Mouse (Mus musculus) right cerebral cortex, postnatal 36 days (tissue): ENCODE data around the gene Robo2.

Experiments used
- DNase-seq, 2 experiments: peaks; one replicate each; pipeline ENCODE4 v3.0.0; 2022; ENCODE audit warnings: low spot score in 2 of 2, mixed read lengths in 1 of 2

Gene Robo2

DNA sequence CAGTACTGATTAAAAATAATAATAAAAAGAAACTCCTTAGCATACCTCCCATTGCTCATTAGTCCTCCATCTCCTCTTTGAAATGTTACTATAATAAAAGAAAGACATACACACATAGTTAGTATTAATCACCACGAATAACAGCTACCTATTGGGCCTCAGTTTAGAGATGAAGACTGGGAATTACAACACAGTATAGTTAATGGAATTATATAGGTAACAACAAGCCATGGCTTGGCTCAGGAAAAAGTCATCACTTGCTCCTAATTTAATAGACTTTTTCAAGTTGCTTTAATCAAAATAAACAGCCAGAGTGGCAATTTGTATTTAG is 471.4 kb downstream of the Robo2 start:
- DNase-seq = no peak

DNA sequence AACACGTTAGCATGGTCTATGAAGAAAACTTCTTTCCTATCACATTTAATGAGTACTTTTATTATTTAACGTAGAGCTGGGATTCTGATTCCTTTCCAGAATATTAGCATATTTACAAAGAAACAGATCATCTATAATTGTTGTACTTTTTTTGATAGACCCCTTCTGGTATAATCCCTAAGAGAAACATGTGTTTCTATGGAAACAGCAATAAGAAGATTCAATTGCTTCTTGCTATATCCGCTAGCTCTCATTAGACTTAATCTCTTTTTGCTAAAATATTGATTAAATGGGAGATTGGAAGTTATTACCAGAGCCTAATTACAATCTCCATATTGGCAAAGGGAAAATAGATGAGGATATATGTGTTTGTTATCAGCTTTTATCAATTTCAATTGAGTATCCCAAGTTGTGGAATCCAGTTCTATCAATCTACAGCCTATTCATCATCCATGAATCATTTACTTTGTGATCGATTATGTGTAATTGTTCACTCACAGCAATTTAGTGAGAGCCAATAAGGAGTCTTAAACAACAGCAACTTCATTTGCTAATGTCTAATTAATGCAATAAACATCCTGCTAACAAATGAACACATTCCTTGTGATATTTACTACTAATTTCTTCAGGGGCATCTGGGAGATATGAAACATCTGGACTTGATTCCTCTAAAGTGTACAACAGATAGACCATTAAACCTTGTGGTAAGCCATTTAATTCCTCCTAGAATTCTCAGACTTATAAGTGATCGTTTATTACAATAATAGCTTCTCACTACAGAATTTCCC is 472.0 kb downstream of the Robo2 start:
- DNase-seq = no peak

DNA sequence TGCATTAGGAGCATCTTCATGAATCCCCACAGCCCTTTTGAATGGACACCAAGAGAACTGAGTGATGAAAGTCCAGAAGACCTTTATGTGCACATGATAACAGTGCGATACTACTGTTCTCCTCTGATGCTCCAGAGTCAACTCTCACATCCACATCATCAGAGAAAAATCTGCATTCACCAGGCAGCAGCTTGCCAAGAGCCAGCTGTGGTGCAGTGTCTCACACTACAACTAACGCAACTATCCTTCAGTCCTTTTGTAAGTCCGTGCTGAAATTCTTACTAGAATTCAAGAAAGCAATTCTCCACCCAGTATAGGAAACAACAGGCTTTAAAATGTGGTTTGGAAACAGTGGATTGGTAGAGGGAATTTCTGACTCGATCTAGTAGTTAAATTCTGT is 481.3 kb downstream of the Robo2 start:
- no peak for DNase-seq

DNA sequence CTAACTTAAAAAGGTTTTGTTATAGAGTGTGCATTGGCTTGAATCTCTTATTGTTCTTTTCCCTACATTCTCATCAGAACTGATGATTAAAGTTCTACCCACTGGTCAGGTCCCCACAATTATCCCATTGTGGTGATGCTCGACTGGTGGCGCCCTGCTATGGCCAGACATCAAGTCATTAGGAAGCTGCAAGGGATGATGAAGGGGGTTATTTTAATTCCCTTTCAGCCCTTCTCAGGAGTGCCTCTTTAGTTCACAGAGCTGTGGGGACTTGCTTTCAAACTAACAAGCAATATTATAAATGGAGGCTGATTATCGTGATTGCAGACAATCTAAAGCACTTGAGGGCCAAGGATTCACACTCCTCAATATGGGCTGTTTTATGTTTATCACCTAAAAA is 484.1 kb downstream of the Robo2 start:
- DNase-seq = no peak

DNA sequence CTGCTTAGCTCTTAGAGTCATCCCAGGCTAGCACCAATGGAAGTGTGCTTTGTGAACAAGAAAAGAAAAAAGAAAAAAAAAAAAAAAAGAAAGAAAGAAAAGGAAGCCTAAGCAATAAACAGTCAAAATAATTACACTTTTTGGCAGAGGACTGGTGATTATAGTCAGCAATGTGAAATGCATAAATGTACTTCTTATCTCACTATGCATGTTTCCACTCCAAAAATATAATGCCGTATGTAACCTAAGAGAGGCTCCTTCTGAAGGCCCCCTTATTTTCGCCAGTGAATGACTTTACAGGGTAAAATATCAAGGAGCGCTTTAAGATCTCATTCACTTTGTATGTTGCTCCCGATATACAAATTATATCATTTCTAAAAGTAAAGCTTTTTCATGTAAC is 496.2 kb downstream of the Robo2 start:
- no peak for DNase-seq

DNA sequence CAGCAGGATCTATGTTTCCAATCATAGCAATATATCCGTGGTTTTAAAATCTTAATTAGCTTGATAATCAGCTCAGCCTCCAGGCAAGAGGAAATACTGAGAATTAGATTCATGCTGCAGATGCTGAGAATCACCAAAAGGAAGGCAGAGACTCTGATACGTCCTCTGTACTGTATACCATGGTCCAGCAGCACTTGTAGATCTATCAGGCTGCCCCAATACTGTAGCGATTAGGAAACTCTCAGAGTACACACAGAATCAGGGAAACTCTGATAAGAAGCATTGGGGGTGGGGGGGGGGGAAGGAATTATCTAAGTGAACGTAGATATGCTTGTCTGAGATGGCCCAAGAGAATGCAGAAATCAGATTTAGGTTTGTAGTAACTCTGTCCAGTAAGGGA is 496.7 kb downstream of the Robo2 start:
- DNase-seq = no peak

DNA sequence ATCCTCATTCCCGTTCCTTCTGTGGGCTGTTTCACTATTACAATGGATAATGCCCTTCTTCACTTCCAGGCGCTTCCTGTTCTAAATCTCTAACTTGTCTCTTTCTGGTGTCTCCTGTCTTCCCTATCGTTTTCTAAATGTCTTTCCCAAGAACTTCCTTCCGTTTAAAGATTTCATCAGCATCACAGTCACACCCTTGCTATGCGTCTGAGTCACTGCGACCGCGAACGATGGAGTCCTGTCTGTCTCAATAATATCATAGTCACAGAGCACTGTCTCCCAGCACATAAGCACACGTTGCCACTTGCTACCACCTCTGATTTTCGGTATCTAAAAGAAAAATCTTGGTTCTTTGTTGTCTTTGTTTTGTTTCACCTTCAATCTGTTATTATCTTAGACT is 503.1 kb downstream of the Robo2 start:
- no peak for DNase-seq

DNA sequence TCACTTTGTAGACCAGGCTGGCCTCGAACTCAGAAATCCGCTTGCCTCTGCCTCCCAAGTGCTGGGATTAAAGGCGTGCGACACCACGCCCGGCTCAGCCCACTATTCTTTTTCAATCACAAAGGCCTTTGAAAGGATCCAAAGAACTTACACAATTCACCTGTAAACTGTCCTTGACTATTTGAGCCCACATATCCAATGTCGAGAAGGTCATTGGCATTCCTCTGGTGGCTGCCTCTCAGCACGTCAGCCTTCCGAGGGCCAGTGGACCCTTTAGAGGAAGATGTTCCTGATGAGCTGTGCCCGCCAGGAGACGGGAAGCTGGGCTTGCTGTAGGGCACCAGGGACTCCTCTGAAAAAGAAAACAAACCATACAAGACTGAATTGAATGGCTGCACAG is 514.8 kb downstream of the Robo2 start:
- no peak for DNase-seq

DNA sequence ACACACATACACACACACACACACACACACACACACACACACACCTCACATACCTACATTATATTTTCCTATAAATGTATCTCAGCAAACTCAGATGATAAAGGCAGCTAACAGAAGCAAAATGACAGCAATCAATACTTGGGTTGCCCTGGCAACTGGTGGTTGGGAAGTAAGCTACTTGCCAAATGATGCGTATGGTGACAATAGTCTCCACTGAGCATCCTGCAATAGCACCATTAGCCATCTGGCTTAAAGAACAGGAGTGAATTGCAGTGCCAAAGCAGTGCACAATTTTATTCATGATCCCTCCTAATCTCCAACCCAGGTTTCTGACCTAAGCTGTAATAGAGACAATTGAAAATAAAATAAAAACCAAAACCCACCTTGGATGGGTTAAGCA is 529.7 kb downstream of the Robo2 start:
- no peak for DNase-seq

DNA sequence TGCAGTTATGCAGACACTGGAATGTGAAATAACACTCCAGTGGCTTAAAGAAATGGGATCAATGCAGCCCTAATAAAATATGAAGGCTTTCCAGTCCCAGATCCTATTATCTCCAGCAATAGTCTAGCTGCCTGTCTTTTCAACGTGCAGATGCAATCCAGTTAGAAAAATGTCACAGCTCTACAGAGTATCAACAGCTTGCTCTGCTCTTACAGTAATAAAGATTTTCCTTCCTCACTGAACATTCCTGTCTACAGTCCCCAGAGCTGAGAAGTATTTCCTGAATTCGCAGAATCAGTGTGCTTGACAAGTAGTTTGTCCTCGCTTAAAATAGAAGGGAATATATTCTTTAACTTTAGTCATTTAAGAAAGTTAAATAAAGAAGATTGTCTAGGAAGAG is 533.7 kb downstream of the Robo2 start:
- no peak for DNase-seq

DNA sequence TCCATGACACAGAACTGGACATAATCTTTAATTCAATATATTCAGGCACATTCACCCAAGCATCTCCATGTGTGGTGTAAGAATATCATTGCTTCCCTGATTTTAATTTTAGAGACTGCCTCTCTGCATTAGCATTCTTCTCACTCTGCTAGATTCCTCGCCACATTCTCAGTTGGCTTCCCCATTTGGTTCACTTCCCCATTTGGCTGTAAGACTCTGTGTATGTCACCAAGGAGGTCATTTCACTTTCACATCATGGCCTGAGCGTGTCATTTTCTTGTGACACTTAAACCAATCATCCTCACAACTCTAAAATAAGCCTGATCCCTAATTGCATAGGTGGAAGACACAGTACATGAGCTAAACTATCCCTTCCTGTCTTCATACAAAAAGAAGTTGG is 536.6 kb downstream of the Robo2 start:
- no peak for DNase-seq

DNA sequence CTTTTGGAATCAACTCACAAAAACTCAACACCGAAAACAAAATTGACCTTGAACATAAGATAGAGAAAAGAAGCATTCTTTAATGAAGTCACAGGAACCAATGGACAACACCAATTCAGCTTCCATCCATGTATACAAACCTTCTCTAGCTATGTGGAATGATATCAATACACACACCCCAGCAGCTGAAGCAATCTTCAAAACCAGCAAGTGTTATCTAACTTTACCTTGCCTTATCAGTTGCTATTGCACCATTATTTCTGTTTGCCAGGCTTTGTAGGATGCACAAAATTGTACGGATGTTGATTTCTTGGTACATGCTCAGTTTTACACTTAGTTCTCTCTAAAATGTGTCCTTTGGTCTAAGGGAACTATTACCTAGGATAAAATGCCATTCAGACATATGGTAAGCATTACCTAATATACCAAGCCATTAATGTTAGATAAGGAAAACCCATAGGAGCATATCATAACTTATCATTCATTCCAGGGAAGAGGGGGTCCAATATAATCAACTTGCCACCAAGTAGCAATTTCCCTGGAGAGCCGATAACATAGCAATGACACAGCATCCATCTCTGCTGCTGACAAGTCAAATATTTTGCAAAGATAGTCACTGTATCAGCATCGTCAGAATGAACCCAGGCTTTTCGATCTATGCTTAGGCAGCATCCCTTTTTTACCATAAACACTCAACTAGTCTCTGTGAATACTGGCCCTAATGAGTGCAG is 537.6 kb downstream of the Robo2 start:
- DNase-seq = no peak

DNA sequence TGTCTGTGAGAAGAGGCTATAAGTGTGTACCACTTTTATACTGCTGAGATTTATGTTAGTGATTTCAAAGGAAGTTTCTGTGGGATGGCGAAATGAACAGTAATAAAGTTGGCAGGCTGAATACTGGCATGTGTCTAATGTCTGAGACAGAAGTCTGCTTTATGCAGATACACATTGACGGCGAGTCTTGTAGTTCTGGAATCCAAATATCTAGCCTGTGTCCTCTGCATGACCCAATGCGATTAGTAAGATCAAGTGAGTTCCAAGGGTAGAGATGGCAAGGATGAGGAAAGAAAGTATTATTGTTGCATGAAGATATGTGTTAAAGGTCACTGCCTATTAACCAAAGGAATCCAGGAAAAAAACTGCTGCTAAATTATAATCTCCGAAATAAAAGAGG is 541.3 kb downstream of the Robo2 start:
- DNase-seq = no peak

DNA sequence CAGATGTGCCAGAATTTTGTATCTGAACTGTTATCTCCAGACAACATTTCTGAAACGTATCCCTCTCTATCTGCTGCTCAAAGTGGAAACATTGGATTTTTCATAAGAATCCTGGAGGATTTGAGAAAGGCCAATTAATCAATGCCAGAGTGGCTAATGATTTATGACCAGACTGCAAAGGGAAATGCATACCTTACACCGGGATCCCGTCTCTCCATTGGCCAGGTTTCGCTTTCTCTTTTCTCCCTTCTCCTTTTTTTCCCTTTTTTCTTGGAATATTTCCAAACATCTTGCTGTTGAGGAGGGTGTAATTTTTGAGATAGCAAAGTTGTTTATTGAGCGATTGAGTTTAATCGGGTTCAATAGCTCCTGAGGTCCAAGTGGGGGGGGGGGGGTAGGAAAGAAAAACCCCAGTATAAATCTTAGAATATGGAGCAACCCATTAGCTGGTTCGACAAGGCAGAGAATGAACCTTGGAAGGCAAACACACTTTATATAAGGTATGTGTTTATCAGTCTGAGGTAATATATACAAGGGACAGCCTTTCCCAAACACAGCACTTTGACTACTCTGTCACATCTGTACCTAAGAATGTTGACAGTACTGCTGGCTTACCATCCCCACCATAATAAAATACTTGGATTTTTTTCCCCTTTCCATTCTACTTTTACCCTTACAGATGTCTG is 542.0 kb downstream of the Robo2 start:
- DNase-seq = no peak

DNA sequence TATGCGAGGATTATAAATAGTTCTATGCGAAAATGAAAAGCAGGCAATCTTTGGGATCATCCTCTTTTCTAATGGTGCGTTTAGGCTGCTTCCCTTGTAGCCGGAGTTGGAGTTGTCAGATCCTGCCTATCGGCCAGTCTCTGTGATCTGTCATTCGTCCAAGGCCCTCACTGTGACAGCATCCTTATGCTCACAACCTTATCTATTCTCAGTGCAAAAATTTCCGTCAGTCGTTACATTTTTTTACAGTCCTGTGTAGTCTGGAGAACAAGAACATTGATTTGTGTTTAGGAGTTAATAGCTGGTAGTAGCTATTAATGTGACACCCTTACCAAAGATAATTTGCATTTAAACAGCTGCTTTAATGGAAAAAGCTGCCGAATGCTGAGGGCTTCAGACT is 547.0 kb downstream of the Robo2 start:
- DNase-seq = no peak

DNA sequence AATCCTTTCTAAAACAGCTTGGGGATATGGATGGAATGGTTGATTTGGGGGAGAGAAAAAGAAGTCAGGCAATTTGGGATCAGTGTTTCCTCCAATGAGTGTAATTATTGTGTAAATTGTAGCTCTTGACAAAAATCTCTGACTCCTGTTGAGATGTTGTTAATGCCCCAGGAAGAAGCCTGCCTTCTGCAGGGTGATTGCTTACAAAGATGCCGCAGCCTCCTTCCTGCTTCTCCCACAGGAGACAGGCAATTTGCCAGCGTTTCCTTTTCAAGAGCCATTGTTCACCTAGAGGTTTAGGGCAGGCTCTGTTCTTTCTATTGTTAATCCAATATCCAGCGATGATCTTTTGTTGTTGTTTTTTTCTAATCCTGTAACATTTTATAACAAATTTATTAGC is 547.9 kb downstream of the Robo2 start:
- DNase-seq = no peak

DNA sequence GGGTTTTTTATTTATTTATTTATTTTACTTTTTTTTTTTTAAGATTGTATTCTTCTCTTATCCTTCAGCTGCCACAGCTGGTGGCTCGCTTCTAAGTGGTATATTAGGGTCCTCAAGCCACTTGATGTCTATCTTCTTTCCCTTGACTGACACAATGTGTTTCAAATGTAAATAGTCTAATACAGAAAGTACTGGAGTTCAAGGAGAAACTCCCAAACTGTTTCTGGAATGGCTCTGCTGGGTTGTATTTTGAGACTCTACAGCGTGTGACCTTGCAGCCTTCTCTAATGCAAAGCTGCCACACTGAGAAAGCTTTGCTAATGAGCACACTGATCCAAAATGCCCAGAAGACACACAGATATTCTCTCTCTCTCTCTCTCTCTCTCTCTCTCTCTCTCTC is 552.9 kb downstream of the Robo2 start:
- no peak for DNase-seq

DNA sequence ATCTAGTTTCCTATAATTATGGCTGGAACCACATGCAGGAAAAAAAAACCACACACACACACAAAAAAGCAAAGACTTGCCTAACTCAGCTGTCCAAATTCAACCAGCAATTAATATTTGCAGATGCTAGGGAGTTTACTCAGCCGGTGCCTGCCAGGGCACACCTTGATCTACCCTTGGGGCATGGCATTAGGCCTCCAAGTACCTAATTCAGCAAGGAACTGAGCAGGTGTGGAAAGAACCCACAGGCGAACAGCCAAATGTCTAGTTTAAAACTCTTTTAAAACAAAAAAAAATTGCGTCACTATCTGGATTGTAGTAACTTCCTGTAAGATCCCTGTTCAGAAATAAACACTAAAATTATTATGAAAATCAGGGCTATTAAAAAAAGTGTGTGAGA is 555.8 kb downstream of the Robo2 start:
- DNase-seq = no peak
